Mouse (Mus musculus) hindbrain, embryonic 13.5 days (tissue): ENCODE measurements around the gene Ccdc127. TPM values are rescaled to one million over a fixed set of nuclear protein-coding genes. Genes with fewer than 3 reads are reported as not detected.

ENCODE experiments used
- ATAC-seq: fragments of 200-750 bp; cut with Nextera tagmentation; 2 replicates; pipeline ENCODE4 v1.8.0; 2017; ENCODE audit warnings: moderate TSS enrichment; ENCODE audit not compliant: low FRiP score
- H3K27ac ChIP-seq: fragments of 300-500 bp; sonication (generic); 2 replicates; pipeline ENCODE4 v1.5.1; 2015; ENCODE audit warnings: inconsistent platforms, mild to moderate bottlenecking, moderate library complexity
- H3K27me3 ChIP-seq: fragments of 300-500 bp; sonication (generic); 2 replicates; pipeline ENCODE4 v1.6.1; 2015; ENCODE audit warnings: mild to moderate bottlenecking, inconsistent platforms
- H3K36me3 ChIP-seq: fragments of 300-500 bp; sonication (generic); 2 replicates; pipeline ENCODE4 v1.6.1; 2015; ENCODE audit warnings: mild to moderate bottlenecking, inconsistent platforms
- H3K4me1 ChIP-seq: fragments of 300-500 bp; sonication (generic); replicated peaks from 2 replicates; pipeline ENCODE4 v1.6.1; 2015; ENCODE audit warnings: inconsistent platforms
- H3K4me2 ChIP-seq: fragments of 300-500 bp; sonication (generic); 2 replicates; pipeline ENCODE4 v1.6.1; 2015; ENCODE audit warnings: inconsistent platforms, mild to moderate bottlenecking, moderate library complexity
- H3K4me3 ChIP-seq: fragments of 300-500 bp; sonication (generic); 2 replicates; pipeline ENCODE4 v1.5.1; 2015; ENCODE audit warnings: mild to moderate bottlenecking, inconsistent platforms
- H3K9ac ChIP-seq: fragments of 300-500 bp; sonication (generic); 2 replicates; pipeline ENCODE4 v1.6.1; 2015; ENCODE audit warnings: mild to moderate bottlenecking, inconsistent platforms
- H3K9me3 ChIP-seq: fragments of 300-500 bp; sonication (generic); 2 replicates; pipeline ENCODE4 v1.6.1; 2016; ENCODE audit warnings: inconsistent platforms
- WGBS: fragments of 180-500 bp; shearing (Covaris S2); methylation state at CpG from one replicate; pipeline ENCODE4 v1.1.7; 2015; 5-methylcytosine and 5-hydroxymethylcytosine counted together
- polyA plus RNA-seq: library from polyadenylated mRNA; unstranded; fragments of >200 nt; fragmentation: Nextera tagmentation; extraction: Ambion mirVana; gene quantifications from 2 replicates; pipeline ENCODE4 v1.2.1, GENCODE M21; 2015

The Ccdc127 gene
- polyA plus RNA-seq = 50.7 and 50.9 TPM in 2 replicates

DNA sequence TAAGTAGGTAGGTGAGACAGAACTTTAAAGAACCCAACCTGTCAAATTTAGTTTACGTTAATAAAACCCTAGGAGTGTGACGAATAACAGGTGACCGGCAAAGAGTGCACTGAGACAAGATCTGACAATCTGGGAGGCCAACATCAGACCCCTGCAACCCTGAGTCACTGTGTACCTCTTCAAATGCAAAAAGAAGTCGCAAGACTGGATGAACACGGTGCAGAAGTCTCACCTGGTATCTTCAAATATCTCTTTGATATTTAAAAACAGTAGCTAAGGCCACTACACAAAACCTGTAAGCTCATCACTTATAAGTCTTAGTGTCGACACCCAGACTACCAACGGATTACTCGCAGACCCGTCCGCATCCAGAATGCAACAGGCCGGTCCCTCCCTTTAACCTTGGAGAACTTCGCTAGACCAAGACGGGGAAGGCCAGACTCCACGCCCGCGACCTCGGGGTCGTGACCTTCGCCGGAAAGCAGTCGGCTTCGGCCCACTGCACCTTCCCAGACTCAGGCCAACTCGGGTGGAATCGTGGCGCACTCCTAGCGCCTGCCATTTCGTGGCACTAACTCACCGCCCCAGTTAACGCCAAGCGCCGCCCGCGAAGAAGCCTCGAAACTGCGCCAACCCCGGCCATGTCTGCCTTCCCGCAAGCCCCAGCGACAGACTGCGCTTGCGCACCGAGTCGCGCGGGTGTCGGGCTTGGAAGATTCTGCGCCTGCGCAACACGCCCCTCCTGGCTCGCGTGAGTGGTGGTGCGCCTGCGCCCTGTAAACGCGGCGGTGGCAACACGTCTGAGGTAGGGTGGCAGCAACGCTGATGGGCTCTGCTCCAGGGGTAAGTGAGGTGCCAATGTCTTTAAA, at the start of gene Ccdc127, which contains the start of gene Sdha:
Gene Ccdc127 (plus strand): TSS at position 744 of the 869 bp plus-strand sequence.
Gene Sdha (minus strand): TSS at position 715 of the 869 bp plus-strand sequence.
- Histone ChIP-seq H3K27ac (peak within 1 kb of the TSS; percentile 86), H3K36me3 (peaks cover 15% of the 10 kb centered on the region), H3K4me3 (peak within 1 kb of the TSS; percentile 76), H3K27me3 (no peaks in the 10 kb centered on the region), H3K9me3 (no peaks in the 10 kb centered on the region), H3K9ac (peak within 1 kb of the TSS; percentile 88), H3K4me2 (peak within 1 kb of the TSS; percentile 62), H3K4me1 (peaks cover 26% of the 10 kb centered on the region)
- 2% methylated on average over 57 of the region's 57 CpGs for WGBS
- ATAC-seq = peak; percentile 98

DNA sequence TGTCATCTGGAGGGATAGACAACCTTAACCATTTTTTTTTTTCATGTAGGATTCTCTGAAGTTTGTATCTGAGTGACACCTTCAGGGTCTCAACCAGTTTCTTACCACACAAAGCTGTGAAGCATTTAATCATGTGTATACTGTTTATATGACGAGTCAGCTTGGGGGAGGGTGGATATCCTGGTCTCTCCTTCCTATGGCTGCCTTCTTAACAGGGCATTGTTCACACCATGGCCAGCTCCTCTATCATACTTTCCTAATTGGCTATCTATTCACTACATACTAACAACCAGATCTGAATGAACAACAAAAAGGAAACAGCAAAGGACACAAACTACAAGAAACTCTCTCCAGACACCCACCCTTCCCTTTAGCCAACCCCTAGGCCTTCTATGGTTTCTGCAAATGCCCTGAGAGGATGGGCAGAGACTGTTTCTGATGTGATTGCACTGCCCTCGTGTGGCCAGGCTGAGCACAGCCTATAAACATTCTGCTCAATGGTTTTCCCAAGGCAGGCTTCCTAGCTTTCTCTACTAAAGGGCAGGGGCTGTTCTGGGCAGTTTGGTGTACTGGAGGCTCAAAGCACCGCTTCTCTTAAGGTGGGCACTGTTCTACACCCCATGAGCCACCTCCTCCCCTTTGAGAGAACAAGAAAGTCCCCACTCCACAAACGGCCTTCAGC, 49.0 kb upstream of the Ccdc127 start:
- Histone ChIP-seq H3K4me1 (no peaks in the 10 kb centered on the region), H3K9ac (no peak overlapping the region), H3K27ac (no peak overlapping the region), H3K4me2 (no peak overlapping the region), H3K36me3 (peaks cover 46% of the 10 kb centered on the region), H3K9me3 (no peaks in the 10 kb centered on the region), H3K27me3 (no peaks in the 10 kb centered on the region), H3K4me3 (no peak overlapping the region)
- peak; percentile 86 for ATAC-seq
- 39% methylated on average over 4 of the region's 4 CpGs for WGBS

DNA sequence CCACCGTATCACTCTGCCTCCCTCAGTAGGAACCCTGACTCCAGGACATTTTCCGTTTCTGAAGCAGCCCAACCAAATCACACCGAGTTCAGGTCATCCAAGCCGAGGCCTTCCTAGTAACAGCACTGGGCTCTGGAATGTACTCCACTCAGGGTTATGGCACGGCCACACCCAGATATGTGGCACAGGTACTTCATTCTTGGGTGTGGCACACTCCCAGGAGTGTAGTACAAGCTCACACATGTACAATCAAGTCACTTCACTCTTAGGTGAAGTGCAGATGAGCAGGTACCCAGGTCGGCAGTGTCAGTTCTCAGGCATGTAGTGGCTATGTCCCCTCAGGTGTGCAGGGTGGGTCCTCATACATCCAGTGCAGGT, 48.5 kb upstream of the Ccdc127 start:
- Histone ChIP-seq H3K4me1 (no peaks in the 10 kb centered on the region), H3K27me3 (no peaks in the 10 kb centered on the region), H3K4me3 (no peak overlapping the region), H3K9ac (no peak overlapping the region), H3K4me2 (no peak overlapping the region), H3K27ac (no peak overlapping the region), H3K9me3 (no peaks in the 10 kb centered on the region), H3K36me3 (peaks cover 51% of the 10 kb centered on the region)
- ATAC-seq = peak; percentile 55; the same call in 1 of the 2 replicates
- 88% methylated on average over 6 of the region's 6 CpGs for WGBS

DNA sequence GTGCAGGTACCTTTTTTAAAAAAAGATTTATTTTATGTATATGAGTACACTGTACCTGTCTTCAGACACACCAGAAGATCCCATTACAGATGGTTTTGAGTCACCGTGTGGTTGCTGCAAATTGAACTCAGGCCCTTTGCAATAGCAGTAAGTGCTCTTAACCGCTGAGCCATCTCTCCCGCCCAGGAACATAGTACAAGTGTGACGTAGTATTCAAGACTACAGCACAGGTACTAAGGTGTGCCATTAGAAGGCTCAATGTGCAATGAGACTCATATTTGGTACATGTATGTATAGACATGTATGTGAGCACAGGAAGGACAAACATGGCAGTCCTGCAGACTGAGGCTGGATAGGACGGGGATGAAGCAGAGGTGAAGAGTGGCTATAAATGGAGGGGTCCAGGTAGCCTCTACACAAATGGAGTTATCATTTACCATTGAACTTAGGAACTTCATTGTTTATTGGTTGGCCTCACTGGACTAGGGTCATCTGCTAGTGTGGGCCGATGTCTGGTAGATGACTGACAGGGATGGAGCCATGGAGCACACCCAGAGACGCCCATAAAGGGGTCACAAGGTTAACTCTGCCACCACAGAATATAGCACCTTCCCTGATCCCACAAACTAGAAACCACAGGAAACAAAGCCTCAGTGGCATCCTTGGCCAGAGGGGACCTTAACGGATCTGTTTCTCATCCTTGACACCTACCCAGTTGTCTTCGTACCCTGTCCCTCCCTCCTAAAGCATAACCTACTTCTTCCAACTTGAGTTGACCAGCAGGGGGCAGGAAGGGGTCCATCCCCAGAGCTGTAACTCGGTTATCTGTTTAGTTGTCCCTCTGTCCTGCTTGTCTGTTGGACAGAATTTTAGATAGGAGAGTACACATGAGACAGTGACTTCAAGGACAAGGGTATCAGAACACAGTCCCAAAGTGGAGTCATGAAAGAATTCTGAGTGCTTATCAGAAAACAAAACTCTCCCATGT, 47.8 kb upstream of the Ccdc127 start:
- no peaks in the 10 kb centered on the region for H3K4me1 ChIP-seq
- peaks cover 59% of the 10 kb centered on the region for H3K36me3 ChIP-seq
- WGBS = 84% methylated on average over 10 of the region's 10 CpGs
- no peak overlapping the region for H3K27ac ChIP-seq
- ATAC-seq = peak; percentile 44; the same call in 1 of the 2 replicates
- H3K27me3 ChIP-seq = no peaks in the 10 kb centered on the region
- H3K4me2 ChIP-seq = no peak overlapping the region
- H3K9ac ChIP-seq = no peak overlapping the region
- no peak overlapping the region for H3K4me3 ChIP-seq
- H3K9me3 ChIP-seq = no peaks in the 10 kb centered on the region

DNA sequence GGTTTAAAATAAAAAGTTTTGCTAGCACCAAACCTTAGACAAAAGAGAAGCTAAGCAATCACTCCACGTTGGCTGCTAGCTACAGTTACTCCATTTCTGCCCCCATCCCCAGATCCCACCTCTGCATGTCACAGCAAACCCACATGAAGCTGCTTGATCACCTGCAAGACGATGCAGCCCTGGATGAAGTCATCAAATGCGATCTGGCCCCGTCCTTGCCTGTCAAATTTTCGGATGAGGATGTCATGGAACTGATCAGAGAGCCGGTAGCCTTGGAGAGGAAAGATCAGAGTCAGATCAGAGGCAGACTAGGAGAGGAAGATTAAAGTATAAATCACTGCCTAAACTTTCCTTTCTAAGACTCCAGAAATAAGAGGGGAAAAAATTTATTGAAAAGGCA, 44.7 kb upstream of the Ccdc127 start:
- Histone ChIP-seq H3K9me3 (no peaks in the 10 kb centered on the region), H3K9ac (no peak overlapping the region), H3K27ac (no peak overlapping the region), H3K27me3 (no peaks in the 10 kb centered on the region), H3K4me1 (no peaks in the 10 kb centered on the region), H3K36me3 (peaks cover 87% of the 10 kb centered on the region), H3K4me3 (no peak overlapping the region), H3K4me2 (no peak overlapping the region)
- no peak for ATAC-seq
- 91% methylated on average over 6 of the region's 6 CpGs for WGBS

DNA sequence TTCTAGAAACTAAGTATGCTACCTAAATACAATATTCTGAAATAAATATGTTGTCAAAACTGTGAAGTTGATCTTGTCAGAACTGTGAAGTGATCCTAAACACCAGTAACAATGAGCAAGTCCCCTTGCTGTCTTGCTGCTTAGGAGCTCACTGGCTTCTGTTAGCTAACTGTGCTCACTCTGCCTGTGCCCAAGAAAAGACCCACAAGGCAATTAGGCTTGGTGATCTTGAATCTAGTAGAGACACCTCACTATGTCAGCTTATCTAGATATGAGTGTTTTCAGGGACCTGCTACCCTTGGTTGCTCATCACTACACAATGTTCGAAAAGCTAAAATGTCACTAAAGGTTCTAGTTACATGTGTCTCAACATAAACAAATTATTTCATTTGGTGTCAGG, 44.3 kb upstream of the Ccdc127 start:
- no peak for ATAC-seq
- H3K36me3 ChIP-seq = peaks cover 91% of the 10 kb centered on the region
- H3K4me3 ChIP-seq = no peak overlapping the region
- WGBS = 96% methylated on average over 1 of the region's 1 CpGs
- H3K9ac ChIP-seq = no peak overlapping the region
- no peak overlapping the region for H3K27ac ChIP-seq
- H3K4me2 ChIP-seq = no peak overlapping the region
- H3K27me3 ChIP-seq = no peaks in the 10 kb centered on the region
- H3K9me3 ChIP-seq = no peaks in the 10 kb centered on the region
- no peaks in the 10 kb centered on the region for H3K4me1 ChIP-seq

DNA sequence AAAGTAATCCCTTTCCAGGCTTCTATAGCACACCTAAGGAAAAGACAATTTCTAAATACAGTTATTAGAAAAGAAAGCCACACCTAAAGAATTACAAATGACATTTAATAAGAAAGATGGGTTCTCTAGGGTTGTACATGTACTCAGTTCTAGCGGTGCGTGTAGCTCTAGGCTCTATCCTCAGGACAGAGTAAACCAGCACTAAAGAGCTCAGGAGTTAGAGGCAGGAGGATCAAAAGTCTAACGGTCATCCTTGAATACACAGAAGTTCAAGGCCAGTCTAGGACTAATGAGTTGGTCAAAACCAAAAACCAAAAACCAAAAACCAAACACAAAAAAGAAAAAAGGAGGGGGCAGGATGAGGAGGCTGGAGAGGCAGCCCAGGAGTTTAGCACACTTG, 35.5 kb upstream of the Ccdc127 start:
- WGBS = 94% methylated on average over 3 of the region's 3 CpGs
- no peak for ATAC-seq

DNA sequence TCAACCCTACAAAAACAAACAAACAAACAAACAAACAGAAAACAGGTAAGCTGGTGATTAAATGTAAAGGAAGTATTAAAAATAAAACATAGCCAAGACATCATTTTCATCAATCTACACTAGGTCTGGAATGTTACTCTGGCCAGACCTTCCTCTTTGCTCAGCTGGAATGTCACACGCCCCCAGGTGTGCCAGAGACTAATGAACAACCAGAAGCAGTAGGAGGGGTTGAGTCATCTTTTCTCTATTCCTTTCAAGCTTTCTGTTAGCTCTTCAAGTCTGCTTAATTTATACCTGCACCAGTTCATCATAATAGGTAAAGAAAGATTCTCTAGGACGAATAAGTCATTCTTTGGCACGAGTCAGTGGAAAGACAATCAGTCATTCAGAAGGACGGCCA, 33.7 kb upstream of the Ccdc127 start:
- Histone ChIP-seq H3K27me3 (no peaks in the 10 kb centered on the region), H3K9ac (peak overlapping the region; percentile 89), H3K27ac (peak overlapping the region; percentile 62; the same call in 1 of the 2 replicates), H3K4me3 (peak overlapping the region; percentile 92), H3K4me2 (peak overlapping the region; percentile 90), H3K36me3 (peaks cover 30% of the 10 kb centered on the region), H3K9me3 (no peaks in the 10 kb centered on the region), H3K4me1 (peaks cover 20% of the 10 kb centered on the region)
- ATAC-seq = no peak
- 34% methylated on average over 4 of the region's 4 CpGs for WGBS

More for the DNA sequence above, 35.5 kb upstream of the Ccdc127 start:
- Histone ChIP-seq H3K4me2 (no peak overlapping the region), H3K9me3 (no peaks in the 10 kb centered on the region), H3K4me3 (no peak overlapping the region), H3K27me3 (no peaks in the 10 kb centered on the region), H3K36me3 (peaks cover 33% of the 10 kb centered on the region), H3K4me1 (peaks cover 20% of the 10 kb centered on the region), H3K27ac (no peak overlapping the region), H3K9ac (no peak overlapping the region)

DNA sequence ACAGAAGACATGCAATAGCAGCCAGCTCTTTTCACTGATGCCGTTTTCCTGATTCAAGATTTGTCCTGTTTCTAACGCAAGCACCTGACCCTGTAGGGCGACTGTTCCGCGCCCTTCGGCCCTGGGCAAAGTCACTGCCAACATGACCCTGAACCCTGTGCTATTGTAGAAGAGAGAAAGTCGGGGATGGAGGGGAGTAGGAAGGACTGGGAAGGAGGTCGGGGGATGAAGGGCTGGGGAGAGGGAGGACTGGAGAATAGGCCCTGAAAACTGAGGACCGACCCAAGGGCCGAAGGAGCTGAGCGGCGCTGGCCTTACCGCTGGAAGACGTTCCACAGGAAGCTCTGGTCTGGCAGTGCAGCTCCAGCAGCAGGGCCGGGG, 33.3 kb upstream of the Ccdc127 start:
- peak overlapping the region; percentile 90 for H3K4me2 ChIP-seq
- WGBS = 3% methylated on average over 15 of the region's 15 CpGs
- peak overlapping the region; percentile 92 for H3K4me3 ChIP-seq
- peak overlapping the region; percentile 62 for H3K27ac ChIP-seq
- peaks cover 30% of the 10 kb centered on the region for H3K36me3 ChIP-seq
- H3K4me1 ChIP-seq = peaks cover 20% of the 10 kb centered on the region
- H3K9me3 ChIP-seq = no peaks in the 10 kb centered on the region
- peak overlapping the region; percentile 89 for H3K9ac ChIP-seq
- H3K27me3 ChIP-seq = no peaks in the 10 kb centered on the region
- ATAC-seq = no peak

DNA sequence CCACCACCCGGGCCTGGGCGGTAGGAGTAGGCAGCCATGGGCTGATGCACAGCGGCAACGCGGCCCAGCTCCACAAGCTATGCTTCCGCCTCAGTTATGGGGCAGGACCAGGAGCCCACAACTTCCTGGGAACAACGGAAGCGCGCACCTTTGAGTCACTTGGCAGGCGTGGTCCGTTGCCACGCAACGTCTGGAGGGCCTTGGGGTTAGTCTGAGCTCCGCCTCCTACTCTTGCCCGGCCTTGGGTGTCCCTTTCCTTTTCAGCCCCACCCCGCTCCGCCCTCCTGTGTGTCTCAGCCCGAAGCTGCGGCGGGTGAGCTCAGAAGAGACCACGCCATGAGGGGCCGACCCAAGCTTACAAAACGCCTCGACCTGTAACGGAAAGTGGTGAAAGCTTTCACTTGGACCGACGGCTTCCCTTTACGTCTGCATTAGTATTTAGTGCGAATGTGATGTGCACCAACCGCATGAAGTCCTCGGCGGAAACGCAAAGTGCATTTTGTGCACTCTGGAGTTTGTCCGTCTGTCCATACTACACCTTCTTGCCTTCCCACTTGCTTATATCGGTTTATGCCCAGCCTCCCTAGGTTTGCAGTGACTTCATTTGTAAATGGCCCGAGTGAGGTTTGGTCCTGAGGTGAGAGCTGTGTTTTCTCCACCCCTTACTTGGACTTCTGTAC, 32.8 kb upstream of the Ccdc127 start, which contains the start of gene Pdcd6:
Gene Pdcd6 (minus strand): TSS at position 411 of the 680 bp plus-strand sequence.
- whole genome bisulfite sequencing = under 1% methylated on average over 36 of the region's 36 CpGs
- Histone ChIP-seq H3K9me3 (no peaks in the 10 kb centered on the region), H3K27me3 (no peaks in the 10 kb centered on the region), H3K27ac (peak within 1 kb of the TSS; percentile 66), H3K9ac (peak within 1 kb of the TSS; percentile 89), H3K4me3 (peak within 1 kb of the TSS; percentile 92), H3K4me1 (peaks cover 20% of the 10 kb centered on the region), H3K4me2 (peak within 1 kb of the TSS; percentile 90), H3K36me3 (peaks cover 35% of the 10 kb centered on the region)
- peak; percentile 98 for ATAC-seq

DNA sequence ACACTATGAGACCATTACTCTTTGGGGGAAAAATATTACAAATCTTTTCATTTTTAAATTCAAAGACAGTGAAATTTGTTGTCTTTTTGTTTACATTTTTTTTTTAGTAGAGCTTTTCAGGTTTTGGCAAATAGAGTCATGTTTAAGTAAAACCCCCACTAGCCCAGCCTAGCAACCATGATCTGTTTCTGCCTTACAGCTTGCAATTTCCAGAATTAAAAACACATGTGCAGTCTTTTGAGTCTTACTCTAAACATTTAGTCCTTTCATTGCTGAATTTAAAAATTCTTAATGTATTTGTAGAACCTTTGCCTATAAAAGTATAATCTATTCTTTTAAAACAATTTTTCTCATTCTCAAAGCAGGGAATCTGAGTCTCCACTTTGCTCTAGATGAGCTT, 20.8 kb upstream of the Ccdc127 start:
- Histone ChIP-seq H3K4me1 (no peaks in the 10 kb centered on the region), H3K27me3 (no peaks in the 10 kb centered on the region), H3K9ac (no peak overlapping the region), H3K36me3 (peaks cover 79% of the 10 kb centered on the region), H3K9me3 (no peaks in the 10 kb centered on the region), H3K4me2 (no peak overlapping the region), H3K27ac (no peak overlapping the region), H3K4me3 (no peak overlapping the region)
- no peak for ATAC-seq
